Mouse (Mus musculus): ENCODE data around the gene Rab3c.

DNA sequence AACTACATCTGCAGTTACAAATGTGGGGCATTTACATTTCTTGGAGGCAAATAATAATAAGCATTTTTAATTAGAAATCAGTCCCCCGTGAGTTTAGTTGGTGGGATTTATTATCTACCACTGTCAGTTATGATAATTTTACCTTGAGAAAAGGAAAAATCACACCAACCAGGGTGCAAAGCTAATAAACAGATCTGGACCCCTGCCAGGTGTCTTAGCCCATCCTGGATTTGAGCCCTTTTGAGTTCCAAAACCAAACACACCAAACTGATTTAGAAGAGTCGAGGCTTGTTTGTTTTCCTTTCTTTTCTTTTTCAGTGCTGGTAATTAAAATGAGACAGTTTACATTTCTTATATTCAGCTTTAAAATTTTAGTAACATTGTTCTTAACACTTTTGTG is 206.6 kb downstream of the Rab3c start:
- no peak for TF ChIP-seq CTCF (IDR thresholded peaks at IDR 0.05; ENCODE audit: insufficient read depth, low read length)
- no peak for TF ChIP-seq POLR2A (IDR thresholded peaks at IDR 0.05; ENCODE audit: borderline replicate concordance, extremely low read depth, low read depth, low read length)
